19 mouse cellular contexts compared by ENCODE assay signal in genomic region chr4:135851942-135852341, GRCm38 (mm10). TPM values are rescaled to one million over a fixed set of nuclear protein-coding genes. Genes with fewer than 3 reads are reported as not detected.
DNase-seq lines count a peak whose midpoint lies in the region; ATAC-seq lines count a peak whose summit lies in the region.
"Had no signal": no experiment of that assay in that cellular context is flagged by ENCODE, and none has a peak within 500 bp of the region (broad histone marks: within the 10 kb centered on the region; RNA-seq: fewer than 3 reads in every experiment).

No protein-coding gene starts in this region.

- no peak overlapping the region for H3K4me2 ChIP-seq in forebrain, embryonic 16.5 days (ENCODE audit: low read length)
- no peak overlapping the region for H3K4me2 ChIP-seq in forebrain, embryonic 14.5 days (ENCODE audit: low read length)
- H3K4me2 ChIP-seq in liver, embryonic 12.5 days, result peak overlapping the region; percentile 61
- H3K4me2 ChIP-seq: embryonic facial prominence, embryonic 12.5 days; midbrain, embryonic 13.5 days had no signal

- no peak for ATAC-seq in forebrain, embryonic 16.5 days
- ATAC-seq in forebrain, embryonic 14.5 days, result no peak
- ATAC-seq in liver, embryonic 12.5 days, result peak; percentile 75
- ATAC-seq: midbrain, embryonic 13.5 days had no signal

- no peaks in the 10 kb centered on the region for H3K36me3 ChIP-seq in forebrain, embryonic 16.5 days (ENCODE audit: control insufficient read depth, insufficient read depth)
- no peaks in the 10 kb centered on the region for H3K36me3 ChIP-seq in forebrain, embryonic 14.5 days (ENCODE audit: control insufficient read depth, insufficient read depth, low read length)
- no peaks in the 10 kb centered on the region for H3K36me3 ChIP-seq in liver, embryonic 12.5 days
- H3K36me3 ChIP-seq: embryonic facial prominence, embryonic 12.5 days; midbrain, embryonic 13.5 days had no signal

- DNase-seq in forebrain, embryonic 14.5 days (ENCODE audit: low spot score), result no peak
- DNase-seq in spleen, postnatal 36 days (ENCODE audit: low spot score in 2 of 2), result peak; percentile 41 to 58
- DNase-seq in spleen, postnatal 14 days (ENCODE audit: low spot score in 2 of 2), result no peak
- DNase-seq in thymus, postnatal 10 days (ENCODE audit: low spot score in 2 of 2), result no peak
- no peak for DNase-seq in retina, postnatal 1 day
- DNase-seq in right cerebral cortex, adult 2 months (ENCODE audit: low spot score in 2 of 2), result no peak
- DNase-seq: adrenal gland, adult 8-10 months; cerebellum, adult 8-10 months; heart, postnatal 4 days; kidney, adult 8-10 months; kidney, postnatal 36 days; lung, adult 2 months; thymus, postnatal 4 days had no signal

- peak overlapping the region; percentile 41; the same call in 1 of the 2 replicates for H3K27ac ChIP-seq in forebrain, embryonic 16.5 days (ENCODE audit: low read length)
- H3K27ac ChIP-seq in forebrain, embryonic 14.5 days (ENCODE audit: low read depth, low read length), result no peak overlapping the region
- H3K27ac ChIP-seq in liver, embryonic 12.5 days, result peak overlapping the region; percentile 98
- H3K27ac ChIP-seq: embryonic facial prominence, embryonic 12.5 days; macrophage; midbrain, embryonic 13.5 days had no signal

- peaks cover 28% of the 10 kb centered on the region for H3K4me1 ChIP-seq in forebrain, embryonic 16.5 days (replicated peaks; ENCODE audit: control insufficient read depth, insufficient read depth, low read length)
- H3K4me1 ChIP-seq in forebrain, embryonic 14.5 days (ENCODE audit: control insufficient read depth, insufficient read depth, low read length), result peaks cover 18% of the 10 kb centered on the region
- peaks cover 63% of the 10 kb centered on the region for H3K4me1 ChIP-seq in liver, embryonic 12.5 days

- WGBS in forebrain, embryonic 16.5 days, result 79% methylated on average over 9 of the region's 9 CpGs
- WGBS in forebrain, embryonic 14.5 days, result 81% methylated on average over 9 of the region's 9 CpGs
- WGBS in liver, embryonic 12.5 days (ENCODE audit: insufficient replicate concordance), result 44% methylated on average over 9 of the region's 9 CpGs

- H3K4me3 ChIP-seq in forebrain, embryonic 16.5 days (replicated peaks; ENCODE audit: low read length), result no peak overlapping the region
- no peak overlapping the region for H3K4me3 ChIP-seq in forebrain, embryonic 14.5 days (ENCODE audit: low read depth, low read length)
- 0 out of 2 replicates have a peak overlapping the region, but pooled peaks have one; percentile 4 for H3K4me3 ChIP-seq in liver, embryonic 12.5 days
- H3K4me3 ChIP-seq: embryonic facial prominence, embryonic 12.5 days; midbrain, embryonic 13.5 days had no signal

- H3K9ac ChIP-seq in forebrain, embryonic 16.5 days (replicated peaks; ENCODE audit: low read depth, low read length), result no peak overlapping the region
- no peak overlapping the region for H3K9ac ChIP-seq in forebrain, embryonic 14.5 days (ENCODE audit: low read length)
- H3K9ac ChIP-seq in liver, embryonic 12.5 days, result peak overlapping the region; percentile 62
- H3K9ac ChIP-seq: embryonic facial prominence, embryonic 12.5 days; midbrain, embryonic 13.5 days had no signal

- no peaks in the 10 kb centered on the region for H3K9me3 ChIP-seq in forebrain, embryonic 16.5 days (ENCODE audit: control insufficient read depth, low read length)
- no peaks in the 10 kb centered on the region for H3K9me3 ChIP-seq in forebrain, embryonic 14.5 days (replicated peaks; ENCODE audit: control insufficient read depth, low read length)
- no peaks in the 10 kb centered on the region for H3K9me3 ChIP-seq in liver, embryonic 12.5 days (replicated peaks)
- H3K9me3 ChIP-seq: embryonic facial prominence, embryonic 12.5 days; midbrain, embryonic 13.5 days had no signal

- H3K27me3 ChIP-seq in forebrain, embryonic 16.5 days (replicated peaks; ENCODE audit: control insufficient read depth, insufficient read depth, low read length), result no peaks in the 10 kb centered on the region
- H3K27me3 ChIP-seq in forebrain, embryonic 14.5 days (replicated peaks; ENCODE audit: control insufficient read depth, insufficient read depth, low read length), result no peaks in the 10 kb centered on the region
- H3K27me3 ChIP-seq in liver, embryonic 12.5 days (replicated peaks), result no peaks in the 10 kb centered on the region
- H3K27me3 ChIP-seq: CH12.LX; embryonic facial prominence, embryonic 12.5 days; midbrain, embryonic 13.5 days had no signal

RNA-seq across cellular contexts. Expression of gene Srsf10, which starts 3.6 kb away (rescaled TPM):
- polyA plus RNA-seq in forebrain, embryonic 16.5 days (2015; fragmentation: Nextera tagmentation; extraction: Ambion mirVana), result 253 and 294 TPM in 2 replicates
- 259 and 304 TPM in 2 replicates for polyA plus RNA-seq in forebrain, embryonic 14.5 days (2014; fragmentation: Nextera tagmentation; extraction: Ambion mirVana)
- 157 TPM in 2 replicates for polyA plus RNA-seq in liver, embryonic 12.5 days (2016; fragmentation: Nextera tagmentation; extraction: Ambion mirVana)

RNA-seq across cellular contexts. Expression of gene Pnrc2, which starts 21.7 kb away (rescaled TPM):
- polyA plus RNA-seq in forebrain, embryonic 16.5 days (2015; fragmentation: Nextera tagmentation; extraction: Ambion mirVana), result 120 and 140 TPM in 2 replicates
- polyA plus RNA-seq in forebrain, embryonic 14.5 days (2014; fragmentation: Nextera tagmentation; extraction: Ambion mirVana), result 162 and 165 TPM in 2 replicates
- polyA plus RNA-seq in liver, embryonic 12.5 days (2016; fragmentation: Nextera tagmentation; extraction: Ambion mirVana), result 91.1 and 98.9 TPM in 2 replicates

RNA-seq across cellular contexts. Expression of gene Cnr2, which starts 43.3 kb away (rescaled TPM):
- polyA plus RNA-seq in forebrain, embryonic 16.5 days (2015; fragmentation: Nextera tagmentation; extraction: Ambion mirVana), result 0.12 TPM in 1 of 2 replicates, not detected in the other
- 0.05 and 0.10 TPM in 2 replicates for polyA plus RNA-seq in forebrain, embryonic 14.5 days (2014; fragmentation: Nextera tagmentation; extraction: Ambion mirVana)
- polyA plus RNA-seq in liver, embryonic 12.5 days (2016; fragmentation: Nextera tagmentation; extraction: Ambion mirVana), result 3.9 and 4.3 TPM in 2 replicates

Comparison
In these comparisons a context has a peak if more than half of its experiments do, and no peak if none do; other contexts are left out.
1. DNase-seq: peak in spleen, postnatal 36 days (2 of 2); none in forebrain, embryonic 14.5 days (single experiment), spleen, postnatal 14 days (0 of 2), thymus, postnatal 10 days (0 of 2), retina, postnatal 1 day (single experiment) and right cerebral cortex, adult 2 months (0 of 2).